Mouse (Mus musculus) embryonic fibroblast, embryonic 13.5 days (primary cell): ENCODE measurements around the gene Wdr6.

Source experiments
- CTCF ChIP-seq: IDR thresholded peaks from 2 replicates; pipeline ENCODE4 v1.5.1; 2011; ENCODE audit warnings: mild to moderate bottlenecking, control low read depth, low read length, moderate library complexity, borderline replicate concordance; ENCODE audit not compliant: insufficient read depth
- POLR2A ChIP-seq: IDR thresholded peaks from 2 replicates; pipeline ENCODE4 v1.6.1; 2011; ENCODE audit warnings: low read depth, mild to moderate bottlenecking, control low read depth, low read length, moderate library complexity

- TF ChIP-seq CTCF = no peak
- no peak for TF ChIP-seq POLR2A
Measured at GRCm38 (mm10) chr9:108531496-108531895, 47.0 kb downstream of the Wdr6 start.
